Mouse (Mus musculus): ENCODE measurements around the gene Larp1. TPM values are rescaled to one million over a fixed set of nuclear protein-coding genes. Genes with fewer than 3 reads are reported as not detected.

The Larp1 gene
- total and polyA plus RNA-seq, 3 experiments = 73.9 to 2,325 (median 201) TPM

DNA sequence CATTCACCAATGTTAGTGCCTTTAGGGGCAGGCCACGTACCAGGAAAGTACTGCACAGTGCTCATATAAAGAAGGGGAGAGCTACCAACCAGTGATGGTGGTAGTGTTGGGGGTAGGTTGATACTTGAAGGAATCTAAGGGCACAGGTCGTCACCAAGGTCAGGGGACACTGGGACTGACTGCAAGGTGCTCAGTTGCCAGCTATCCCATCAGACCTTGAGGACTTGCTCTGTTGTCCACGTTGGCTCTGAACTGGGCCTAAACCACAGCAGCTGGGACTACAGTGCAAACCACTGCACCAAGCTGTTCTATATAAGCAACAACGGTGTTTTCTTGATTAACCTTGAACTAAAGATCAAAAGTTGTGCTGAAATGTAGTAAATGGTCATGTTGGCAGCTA is 53.7 kb downstream of the Larp1 start:
- no peak for DNase-seq (ENCODE audit: low read depth, low spot score)
- Histone ChIP-seq H3K4me3 (ENCODE audit: control insufficient read depth in 1 of 2, insufficient read depth in 1 of 2, low read depth in 2 of 2, low read length in 2 of 2) (no peak overlapping the region), H3K27me3 (ENCODE audit: control insufficient read depth in 1 of 2, insufficient read depth in 2 of 2, low read length in 2 of 2) (no peaks in the 10 kb centered on the region), H3K79me2 (ENCODE audit: control insufficient read depth, insufficient read depth, low read length, poor library complexity) (no peaks in the 10 kb centered on the region), H3K4me1 (ENCODE audit: control insufficient read depth in 1 of 2, insufficient read depth in 2 of 2, low read length in 2 of 2) (no peaks in the 10 kb centered on the region), H3K36me3 (ENCODE audit: control insufficient read depth in 1 of 2, insufficient read depth in 2 of 2, low read length in 2 of 2) (peaks cover 0 to 18% of the 10 kb centered on the region in 2 experiments; a peak in 2 of 4 replicates), H3K9me3 (replicated peaks; ENCODE audit: insufficient read depth, low read length) (no peaks in the 10 kb centered on the region), H3K27ac (ENCODE audit: control insufficient read depth, low read depth, low read length) (no peak overlapping the region), H3K9ac (ENCODE audit: control insufficient read depth, low read depth, low read length, poor library complexity, severe bottlenecking) (no peak overlapping the region)
- TF ChIP-seq TCF12 (IDR thresholded peaks at IDR 0.05; ENCODE audit: low read depth, low read length) (no peak), POLR2A (IDR thresholded peaks at IDR 0.05; ENCODE audit: control insufficient read depth in 1 of 2, insufficient read depth in 1 of 2, low read depth in 1 of 2, low read length in 2 of 2, poor library complexity in 1 of 2) (0 out of 4 replicates have a peak, but pooled peaks of 1 of the 2 experiments have one; percentile 10)

DNA sequence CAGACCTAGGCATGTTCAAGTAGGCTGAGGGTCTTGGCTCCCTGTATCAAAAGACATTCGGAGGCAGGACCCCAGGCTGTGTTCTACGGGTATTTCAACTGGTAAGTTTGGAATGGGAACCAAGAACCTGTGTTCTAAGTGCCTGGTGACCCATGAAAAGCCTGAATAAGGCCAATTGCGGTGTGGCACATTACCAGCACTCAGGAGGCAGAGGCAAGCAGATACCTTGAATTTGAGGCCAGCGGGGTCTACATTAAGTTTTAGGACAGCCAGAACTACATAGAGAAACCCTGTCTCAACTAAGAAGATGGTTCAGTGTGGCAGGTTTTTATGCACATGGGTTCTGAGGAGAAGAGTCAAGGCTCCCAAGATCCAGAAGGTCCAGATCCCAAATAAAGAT is 56.2 kb downstream of the Larp1 start:
- Histone ChIP-seq H3K9me3 (replicated peaks; ENCODE audit: insufficient read depth, low read length) (no peaks in the 10 kb centered on the region), H3K36me3 (ENCODE audit: control insufficient read depth in 1 of 2, insufficient read depth in 2 of 2, low read length in 2 of 2) (peaks cover 0 to 5% of the 10 kb centered on the region in 2 experiments; a peak in 1 of 4 replicates), H3K79me2 (ENCODE audit: control insufficient read depth, insufficient read depth, low read length, poor library complexity) (no peaks in the 10 kb centered on the region), H3K4me1 (ENCODE audit: control insufficient read depth in 1 of 2, insufficient read depth in 2 of 2, low read length in 2 of 2) (no peaks in the 10 kb centered on the region), H3K27ac (ENCODE audit: control insufficient read depth, low read depth, low read length) (no peak overlapping the region), H3K4me3 (ENCODE audit: control insufficient read depth in 1 of 2, insufficient read depth in 1 of 2, low read depth in 2 of 2, low read length in 2 of 2) (no peak overlapping the region), H3K27me3 (ENCODE audit: control insufficient read depth in 1 of 2, insufficient read depth in 2 of 2, low read length in 2 of 2) (no peaks in the 10 kb centered on the region), H3K9ac (ENCODE audit: control insufficient read depth, low read depth, low read length, poor library complexity, severe bottlenecking) (no peak overlapping the region)
- TF ChIP-seq POLR2AphosphoS5 (IDR thresholded peaks at IDR 0.05; ENCODE audit: borderline replicate concordance, low read depth, low read length) (no peak), RCOR1 (IDR thresholded peaks at IDR 0.05; ENCODE audit: low read depth, low read length) (no peak), MAZ (IDR thresholded peaks at IDR 0.05; ENCODE audit: low read depth, low read length) (no peak), USF2 (IDR thresholded peaks at IDR 0.05; ENCODE audit: borderline replicate concordance in 1 of 2, insufficient read depth in 1 of 2, low read depth in 1 of 2, low read length in 2 of 2) (no peak), POLR2AphosphoS2 (IDR thresholded peaks at IDR 0.05; ENCODE audit: low read length) (peak; percentile 59), MXI1 (IDR thresholded peaks at IDR 0.05; ENCODE audit: low read depth, low read length) (no peak)
- no peak for DNase-seq (ENCODE audit: low read depth, low spot score)

DNA sequence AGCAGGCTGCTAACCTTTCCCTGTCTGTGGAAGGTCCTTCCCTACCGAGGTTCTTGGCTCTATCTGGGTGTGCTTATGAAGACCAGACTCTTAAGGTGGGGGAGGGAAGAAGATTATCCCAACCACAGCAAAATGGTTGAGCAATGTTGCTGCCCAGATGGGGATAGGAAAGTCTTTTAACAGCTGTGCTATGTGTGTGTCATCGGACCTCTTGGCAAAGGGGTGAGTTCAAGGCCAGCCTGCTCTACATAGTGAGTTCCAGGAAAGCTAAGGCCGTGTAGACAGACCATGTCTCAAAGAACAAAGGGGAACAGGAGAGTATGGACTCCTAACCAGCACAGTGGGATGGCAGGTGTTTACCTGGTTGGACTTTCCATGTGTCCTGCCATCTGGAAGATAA is 64.1 kb downstream of the Larp1 start:
- DNase-seq (ENCODE audit: low read depth, low spot score) = no peak
- H3K9ac ChIP-seq (ENCODE audit: control insufficient read depth, low read depth, low read length, poor library complexity, severe bottlenecking) = no peak overlapping the region
- H3K36me3 ChIP-seq (ENCODE audit: control insufficient read depth in 1 of 2, insufficient read depth in 2 of 2, low read length in 2 of 2) = no peaks in the 10 kb centered on the region
- no peaks in the 10 kb centered on the region for H3K27me3 ChIP-seq (ENCODE audit: control insufficient read depth in 1 of 2, insufficient read depth in 2 of 2, low read length in 2 of 2)
- H3K4me1 ChIP-seq (ENCODE audit: control insufficient read depth in 1 of 2, insufficient read depth in 2 of 2, low read length in 2 of 2) = no peaks in the 10 kb centered on the region
- no peak overlapping the region for H3K27ac ChIP-seq (ENCODE audit: control insufficient read depth, low read depth, low read length)
- H3K9me3 ChIP-seq (replicated peaks; ENCODE audit: insufficient read depth, low read length) = no peaks in the 10 kb centered on the region
- TF ChIP-seq ETS1 (IDR thresholded peaks at IDR 0.05; ENCODE audit: low read depth, low read length) (no peak), ZMIZ1 (IDR thresholded peaks at IDR 0.05; ENCODE audit: low read depth, low read length) (no peak), MXI1 (IDR thresholded peaks at IDR 0.05; ENCODE audit: low read depth, low read length) (no peak), ZNF384 (IDR thresholded peaks at IDR 0.05; ENCODE audit: low read depth, low read length) (no peak), CTCF (IDR thresholded peaks at IDR 0.05 in 2 of 3, conservative IDR thresholded peaks at IDR 0.05 in 1 of 3; ENCODE audit: control insufficient read depth in 1 of 3, insufficient read depth in 1 of 3, low read depth in 2 of 3, low read length in 3 of 3, poor library complexity in 1 of 3, severe bottlenecking in 1 of 3) (no peak), RAD21 (IDR thresholded peaks at IDR 0.05; ENCODE audit: low read depth, low read length) (no peak), MYC (IDR thresholded peaks at IDR 0.05; ENCODE audit: low read depth, low read length) (no peak), SMC3 (IDR thresholded peaks at IDR 0.05; ENCODE audit: low read depth, low read length) (no peak)
- no peaks in the 10 kb centered on the region for H3K79me2 ChIP-seq (ENCODE audit: control insufficient read depth, insufficient read depth, low read length, poor library complexity)
- H3K4me3 ChIP-seq (ENCODE audit: control insufficient read depth in 1 of 2, insufficient read depth in 1 of 2, low read depth in 2 of 2, low read length in 2 of 2) = no peak overlapping the region
